Mouse (Mus musculus) urinary bladder, adult 18-20 months (tissue): ENCODE measurements around the gene Pip4k2c.
"Not testable (repeated sequence)": the region's sequence is repeated elsewhere in the genome, so short reads cannot be mapped to it uniquely, and the experiment has no call there.

Experiments used
- DNase-seq, 2 experiments: peaks; one replicate each; pipeline ENCODE4 v3.0.0; 2022; ENCODE audit warnings: low spot score in 2 of 2, mixed read lengths in 2 of 2

Pip4k2c gene

DNA sequence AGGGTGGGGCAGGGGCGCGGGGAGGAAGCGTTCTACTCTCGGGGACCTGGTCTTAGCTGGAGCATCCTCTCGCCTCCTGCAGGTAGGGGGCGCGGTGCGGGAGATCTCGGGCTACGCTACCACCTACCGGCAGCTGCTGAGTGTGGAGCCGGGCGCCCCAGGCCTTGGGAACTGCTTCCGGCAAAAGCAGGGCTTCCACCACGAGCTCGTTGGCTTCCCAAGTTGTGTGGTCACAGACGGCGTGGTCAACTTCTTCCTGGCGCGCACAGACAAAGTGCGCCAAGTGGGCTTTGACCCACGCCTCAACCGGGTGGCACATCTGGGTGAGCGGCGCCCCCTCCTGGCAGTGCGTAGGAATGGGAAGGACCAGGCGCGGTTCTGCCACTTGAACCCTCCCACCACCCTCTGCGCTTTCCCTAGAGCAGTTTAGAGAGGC is 40.5 kb downstream of the Pip4k2c start:
- DNase-seq: peak; percentile 46 to 78

DNA sequence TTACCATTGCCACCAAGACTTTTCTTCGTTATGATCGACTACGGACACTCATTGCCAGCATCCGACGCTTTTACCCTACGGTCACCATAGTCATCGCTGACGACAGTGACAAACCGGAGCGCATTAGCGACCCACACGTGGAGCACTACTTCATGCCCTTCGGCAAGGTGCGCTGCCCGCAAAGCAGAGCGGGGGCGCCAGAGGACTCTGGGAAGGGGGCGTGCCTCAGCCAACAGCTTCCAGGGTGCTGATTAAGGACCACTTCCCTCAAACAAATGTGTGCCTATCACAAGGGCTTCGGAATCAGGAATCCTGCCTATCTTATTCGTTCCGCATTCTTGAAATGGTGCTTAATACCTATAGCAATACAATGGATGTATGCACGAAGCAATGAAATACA is 41.4 kb downstream of the Pip4k2c start:
- DNase-seq: no peak

DNA sequence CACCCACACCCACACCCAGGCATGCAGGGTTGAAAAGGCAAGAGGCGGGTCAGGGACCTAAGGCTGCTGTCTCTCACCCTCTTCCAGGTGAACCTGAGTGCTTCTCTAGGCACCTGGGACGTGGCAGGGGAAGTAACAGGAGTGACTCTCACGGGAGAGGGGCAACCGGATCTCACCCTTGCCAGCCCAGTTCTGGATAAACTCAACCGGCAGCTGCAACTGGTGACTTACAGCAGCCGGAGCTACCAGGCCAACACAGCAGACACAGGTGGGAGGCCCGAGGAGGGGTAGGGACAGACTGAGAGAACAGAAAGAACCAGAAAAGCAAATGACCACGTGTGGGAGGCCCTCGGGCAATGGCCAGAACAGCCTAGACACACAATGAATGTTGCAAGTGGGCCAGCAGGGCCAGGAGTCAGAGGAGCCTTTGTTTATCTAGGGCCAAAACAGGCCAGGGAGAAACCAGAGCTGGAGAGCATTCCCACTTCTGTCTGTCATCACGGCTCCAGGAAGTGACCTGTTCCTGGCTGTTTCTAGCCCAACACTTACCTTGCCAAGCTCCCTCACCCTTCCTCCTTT is 43.7 kb downstream of the Pip4k2c start:
- peak in 1 of 2 experiments; percentile 30 for DNase-seq

DNA sequence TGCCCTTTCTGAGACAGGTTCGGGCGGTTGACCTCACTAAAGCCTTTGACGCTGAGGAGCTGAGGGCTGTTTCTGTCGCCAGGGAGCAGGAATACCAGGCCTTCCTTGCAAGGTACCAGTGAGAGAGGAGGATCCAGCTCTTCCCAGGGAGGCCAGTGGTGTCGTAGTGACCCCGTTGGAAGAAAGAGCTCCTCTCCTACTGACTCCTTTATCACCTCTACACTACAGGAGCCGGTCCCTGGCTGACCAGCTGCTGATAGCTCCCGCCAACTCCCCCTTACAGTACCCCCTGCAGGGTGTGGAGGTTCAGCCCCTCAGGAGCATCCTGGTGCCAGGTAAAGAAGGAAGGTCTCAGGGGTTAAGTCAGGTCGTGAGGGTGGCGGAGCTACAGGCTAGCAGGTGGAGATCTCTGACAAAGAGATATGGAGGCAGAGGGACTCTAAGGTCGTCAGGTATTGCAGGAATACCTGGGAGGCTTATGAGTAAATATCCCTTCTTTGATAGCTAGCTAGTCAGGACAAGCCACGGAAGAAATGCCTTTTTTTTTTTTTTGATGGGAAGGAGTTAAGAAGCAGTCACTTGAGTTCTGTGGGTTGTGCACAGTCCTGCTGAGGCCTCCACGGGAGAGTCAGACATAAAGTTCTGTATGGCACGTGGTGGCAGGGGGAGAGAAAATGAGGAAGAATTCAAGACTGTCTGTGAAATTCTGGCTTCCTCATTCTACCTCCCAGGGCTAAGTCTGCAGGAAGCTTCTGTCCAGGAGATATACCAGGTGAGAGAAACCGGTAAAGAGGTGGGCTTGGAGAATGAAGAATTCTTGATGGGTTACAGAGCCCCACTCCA is 44.4 kb downstream of the Pip4k2c start:
- no peak for DNase-seq

DNA sequence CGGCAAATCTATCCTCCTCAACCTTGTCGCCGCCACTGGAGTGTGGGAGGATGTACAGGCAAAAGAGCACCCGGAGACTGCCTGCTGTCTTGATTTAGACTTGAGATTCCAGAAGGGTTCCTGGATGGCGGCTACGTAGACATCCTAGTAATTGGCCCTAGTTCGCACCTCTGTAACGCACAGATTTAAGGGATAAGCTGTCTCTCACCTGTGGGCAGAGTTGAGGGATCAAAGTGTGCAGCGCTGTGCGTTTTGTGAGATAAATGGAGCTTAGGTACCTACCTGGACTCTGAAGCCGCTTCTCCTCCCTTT is 45.0 kb downstream of the Pip4k2c start:
- DNase-seq: no peak

DNA sequence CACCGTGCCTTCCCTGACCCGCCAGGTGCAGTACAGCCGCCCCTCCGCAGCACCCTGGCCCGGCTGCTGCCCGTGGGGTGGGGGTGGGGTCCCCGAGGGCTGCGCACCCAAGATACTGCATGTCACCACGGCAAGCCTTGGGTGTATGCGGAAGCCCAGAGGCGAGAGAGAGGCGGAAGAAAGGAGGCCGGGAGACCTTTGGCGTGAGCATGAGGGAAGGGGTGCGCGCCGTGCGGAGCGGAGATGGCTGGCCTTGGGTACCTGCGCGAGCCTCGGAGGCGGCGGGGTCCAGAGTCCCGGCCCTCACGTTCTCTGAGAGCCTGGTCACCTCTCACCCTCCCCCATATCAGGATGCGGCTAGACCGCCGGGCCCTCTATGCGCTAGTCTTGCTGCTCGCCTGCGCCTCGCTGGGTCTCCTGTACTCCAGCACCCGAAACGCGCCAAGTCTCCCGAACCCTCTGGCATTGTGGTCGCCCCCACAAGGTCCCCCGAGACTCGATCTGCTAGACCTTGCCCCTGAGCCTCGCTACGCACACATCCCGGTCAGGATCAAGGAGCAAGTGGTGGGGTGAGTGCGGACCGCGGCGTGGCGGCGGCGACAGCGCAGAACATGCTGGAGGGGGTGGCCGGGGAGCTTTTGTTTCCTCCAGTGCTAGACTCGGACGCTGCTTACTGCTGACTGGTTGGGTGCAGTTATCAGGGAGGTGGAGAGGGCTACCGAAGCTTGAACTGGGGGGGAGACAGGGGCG is 45.6 kb downstream of the Pip4k2c start:
- peak in 1 of 2 experiments; percentile 64 for DNase-seq

DNA sequence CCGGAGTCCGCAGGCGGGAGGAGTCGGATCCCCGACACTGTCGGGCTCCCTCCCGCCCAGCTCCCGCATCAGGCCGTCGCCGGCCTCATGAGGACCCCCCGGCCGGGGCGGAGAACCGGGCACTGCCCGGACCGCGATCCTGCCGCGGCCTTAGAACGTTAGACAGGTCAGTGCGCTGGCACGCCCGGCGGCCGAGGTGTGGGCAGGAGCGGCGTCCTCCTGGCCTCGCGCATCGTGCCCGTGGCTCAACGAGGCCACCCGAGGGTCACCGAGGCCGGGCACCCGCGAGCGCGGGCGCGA is 46.1 kb downstream of the Pip4k2c start:
- DNase-seq: no peak

DNA sequence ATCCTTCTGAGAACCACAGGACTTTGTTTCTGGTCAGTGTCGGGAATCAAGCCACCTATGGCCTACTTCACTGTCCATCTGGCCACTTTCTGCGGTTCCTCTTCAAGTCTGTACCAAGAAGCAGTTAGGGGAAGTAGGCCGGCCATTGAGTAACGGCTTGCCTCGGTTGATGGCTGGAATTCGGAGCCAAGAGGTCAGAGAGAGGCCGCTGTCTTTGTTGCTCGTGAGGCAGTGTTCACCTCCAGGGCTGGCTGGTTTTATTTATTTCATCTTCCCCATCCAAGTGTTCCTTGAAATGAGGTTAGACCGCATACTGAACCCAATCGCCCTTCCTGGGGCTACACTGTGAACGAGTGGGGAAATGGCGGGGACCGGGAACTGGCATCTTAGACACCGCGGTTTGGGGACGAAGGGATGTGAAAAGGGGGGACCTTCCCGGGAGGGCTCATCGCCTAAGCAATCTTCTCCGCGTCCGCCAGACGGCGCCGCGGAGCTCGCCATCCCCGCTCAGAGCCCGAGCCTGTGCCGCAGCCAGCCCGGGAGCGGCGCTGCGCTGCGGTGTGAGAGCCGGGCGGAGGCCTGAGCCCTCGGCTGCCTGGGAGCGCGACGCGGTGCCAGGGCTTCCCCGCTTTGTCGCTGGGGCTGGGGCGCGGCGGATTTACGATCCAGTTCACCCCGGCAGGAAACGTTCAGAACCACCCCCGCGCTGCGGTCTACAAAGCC is 46.6 kb downstream of the Pip4k2c start, which contains the start of gene B4galnt1:
Gene B4galnt1, plus strand, starts transcription at position 595 of the 723 bp plus-strand sequence.
- DNase-seq: peak; percentile 41 to 68

DNA sequence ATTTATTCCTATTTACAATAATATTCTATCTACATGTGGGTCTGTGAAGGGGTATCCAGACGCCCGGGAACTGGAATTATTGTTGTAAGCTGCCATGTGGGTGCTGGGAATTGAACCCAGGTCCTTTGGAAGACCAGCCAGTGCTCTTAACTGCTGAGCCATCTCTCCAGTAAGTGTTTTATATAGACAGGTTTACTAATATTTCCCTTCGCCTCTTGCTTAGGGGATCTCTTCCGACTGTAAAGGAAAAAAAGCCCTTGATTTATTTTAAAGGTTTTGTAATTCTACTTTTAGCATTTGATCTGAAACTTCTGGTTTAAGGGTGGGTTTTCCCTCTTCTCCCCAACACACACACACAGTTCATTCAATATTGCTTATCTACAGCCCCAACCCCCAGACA is 47.2 kb downstream of the Pip4k2c start:
- DNase-seq: no peak

DNA sequence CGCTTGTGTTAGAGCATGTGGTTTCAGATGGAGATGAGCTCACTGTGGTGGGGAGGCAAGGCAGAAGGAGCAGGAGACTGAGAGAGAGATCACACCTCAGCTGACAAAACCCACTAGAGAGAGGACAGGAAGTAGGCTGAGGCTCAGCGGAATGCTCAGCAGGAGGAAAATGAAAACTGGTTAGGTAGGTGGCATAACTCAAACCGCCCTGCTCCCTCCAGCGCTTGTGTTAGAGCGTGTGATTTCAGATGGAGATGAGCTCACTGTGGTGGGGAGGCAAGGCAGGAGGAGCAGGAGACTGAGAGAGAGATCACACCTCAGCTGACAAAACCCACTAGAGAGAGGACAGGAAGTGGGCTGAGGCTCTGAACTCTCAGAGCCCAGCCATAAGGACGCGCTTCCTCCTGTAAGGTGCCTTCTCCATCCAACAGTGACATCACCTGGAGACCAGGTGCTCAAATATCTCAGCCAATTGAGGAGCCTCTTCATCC is 48.6 kb downstream of the Pip4k2c start:
- not testable (repeated sequence) for DNase-seq

DNA sequence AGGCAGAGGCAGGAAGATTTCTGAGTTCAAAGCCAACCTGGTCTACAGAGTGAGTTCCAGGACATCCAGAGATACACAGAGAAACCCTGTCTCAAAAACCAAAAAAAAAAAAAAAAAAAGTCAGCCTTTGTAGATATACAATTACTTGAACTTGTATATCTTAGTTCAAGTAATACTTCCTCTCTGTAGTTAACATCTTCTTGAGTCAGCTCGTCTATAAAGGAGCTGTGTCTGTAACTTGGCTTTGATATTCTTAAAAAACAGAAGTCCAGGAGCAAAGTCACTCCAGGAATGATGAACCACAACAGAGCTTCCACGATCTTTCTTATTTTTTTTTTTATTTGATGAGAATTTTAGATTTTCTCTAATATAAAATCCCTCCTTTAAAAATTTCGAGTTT is 50.7 kb downstream of the Pip4k2c start:
- DNase-seq: no peak

DNA sequence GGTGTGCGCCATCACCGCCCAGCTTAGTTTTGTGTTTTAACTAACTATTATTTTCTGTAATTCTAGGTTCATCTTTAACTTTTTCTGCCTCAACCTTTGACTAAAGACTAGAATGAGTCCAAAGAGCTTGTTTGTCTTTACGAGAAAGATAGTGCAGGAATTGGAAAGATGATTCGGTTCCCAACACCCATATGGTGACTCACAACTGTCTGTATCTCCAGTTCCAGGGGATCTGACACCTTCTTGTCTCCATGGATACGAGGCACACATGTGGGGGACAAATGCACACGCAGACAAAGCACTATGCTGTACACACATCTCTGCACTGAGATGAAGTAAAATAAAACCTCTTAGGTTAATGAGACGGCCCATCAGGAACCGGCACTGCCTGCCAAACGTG is 51.3 kb downstream of the Pip4k2c start:
- DNase-seq: no peak

DNA sequence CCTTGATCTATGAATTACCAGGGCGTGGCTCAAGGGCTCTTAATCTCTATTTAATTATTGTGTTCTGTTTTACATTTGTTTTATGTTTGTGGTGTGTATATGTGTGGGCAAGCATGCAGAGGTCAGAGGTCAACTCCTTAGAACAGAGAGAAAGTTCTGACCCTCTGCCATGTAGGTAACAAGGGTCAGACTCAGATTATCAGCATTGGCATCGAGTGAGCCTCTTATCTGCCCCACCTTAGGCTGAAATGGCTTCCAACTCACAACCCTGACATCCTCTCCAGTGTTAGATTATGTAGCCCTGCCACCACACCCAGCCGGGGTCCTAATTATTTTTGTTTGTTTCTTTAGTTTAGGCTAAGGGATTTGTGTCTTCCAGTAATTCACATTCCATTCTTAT is 52.9 kb downstream of the Pip4k2c start:
- no peak for DNase-seq

DNA sequence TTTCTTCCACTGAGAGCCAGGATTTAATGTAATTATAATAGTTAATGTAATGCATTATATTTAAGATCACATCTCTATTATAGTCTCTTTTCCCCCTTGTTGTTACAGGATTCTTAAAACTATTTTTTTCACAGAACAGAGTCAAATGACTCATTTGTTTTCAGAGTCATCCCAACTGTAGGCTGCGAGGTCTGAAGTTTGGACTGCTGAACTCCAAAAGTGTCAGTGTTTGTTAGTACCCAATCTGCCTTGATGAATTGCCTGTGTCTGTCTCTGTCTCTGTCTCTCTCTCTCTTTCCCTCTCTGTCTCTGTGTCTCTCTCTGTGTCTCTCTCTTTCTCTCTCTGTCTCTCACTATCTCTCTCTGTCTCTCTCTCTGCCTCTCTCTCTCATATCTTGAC is 54.9 kb downstream of the Pip4k2c start:
- no peak for DNase-seq

DNA sequence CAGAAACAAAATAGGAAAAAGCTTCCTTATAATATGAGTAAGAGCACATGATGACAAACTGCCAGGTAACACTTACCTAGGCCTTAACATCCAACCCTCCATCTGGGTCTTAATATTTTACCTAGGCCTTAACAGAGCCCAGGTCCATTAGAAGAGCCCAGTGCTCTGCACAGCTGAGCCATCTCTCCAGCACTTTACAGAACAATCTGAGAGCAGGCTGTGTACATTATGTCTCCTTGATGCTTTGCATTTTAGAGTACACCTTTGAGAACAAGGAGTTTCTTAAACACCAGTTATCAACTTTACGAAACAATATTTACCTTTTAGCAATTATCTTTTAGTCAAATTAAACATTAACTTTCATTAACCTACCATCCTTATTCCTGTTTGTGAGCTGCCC is 55.3 kb downstream of the Pip4k2c start:
- no peak for DNase-seq

DNA sequence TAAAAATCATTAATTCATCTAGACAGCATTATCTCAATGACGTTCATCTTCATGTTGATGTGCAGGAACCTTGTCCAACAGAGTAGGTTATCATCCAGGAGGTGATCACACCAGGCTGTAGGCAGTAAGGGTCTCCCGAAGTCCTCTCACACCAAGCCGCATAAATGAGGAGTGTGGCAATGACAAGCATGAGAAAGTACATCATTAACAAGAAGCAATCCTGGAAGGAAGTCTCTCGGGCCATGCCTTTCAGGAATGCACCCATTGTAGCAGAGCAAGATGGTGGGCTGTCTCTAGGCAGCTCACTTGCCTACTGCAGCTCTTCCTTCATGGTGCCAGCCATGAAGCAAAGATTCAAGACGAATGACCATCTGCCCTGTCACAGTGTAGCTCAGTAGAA is 56.7 kb downstream of the Pip4k2c start:
- DNase-seq: no peak

DNA sequence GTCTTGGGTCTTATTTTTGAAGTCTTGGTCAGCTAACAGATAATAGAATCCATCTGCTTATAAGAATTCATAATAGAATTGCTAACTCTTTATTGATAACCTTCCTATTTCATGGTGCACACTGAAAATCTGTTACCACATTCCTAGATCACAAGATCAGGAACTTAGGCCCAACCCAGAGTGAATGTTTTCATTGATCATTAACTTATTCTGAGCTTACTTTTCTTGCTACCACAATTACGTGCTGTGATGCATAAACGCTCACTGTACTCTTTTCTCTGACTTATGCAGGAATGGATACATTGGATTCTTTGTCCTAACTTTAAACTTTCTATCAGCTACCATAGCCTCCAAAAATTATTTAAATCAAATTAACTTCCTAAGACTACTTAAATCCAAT is 57.1 kb downstream of the Pip4k2c start:
- DNase-seq: no peak

DNA sequence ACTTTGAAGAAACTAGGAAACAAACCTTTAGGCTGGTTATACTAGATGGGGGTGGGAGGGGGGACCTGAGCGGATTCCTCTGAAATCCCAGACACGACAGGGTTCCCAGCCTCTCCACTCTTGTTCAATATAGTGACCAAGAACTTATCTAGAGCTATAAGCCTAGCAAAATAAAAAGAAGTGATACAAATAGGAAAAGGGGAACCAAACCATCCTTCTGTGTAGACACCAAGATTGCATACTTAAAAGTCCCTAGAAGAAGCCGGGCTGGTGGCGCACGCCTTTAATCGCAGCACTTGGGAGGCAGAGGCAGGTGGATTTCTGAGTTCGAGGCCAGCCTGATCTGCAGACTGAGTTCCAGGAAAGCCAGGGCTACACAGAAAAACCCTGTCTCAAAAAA is 58.1 kb downstream of the Pip4k2c start:
- DNase-seq: no peak

DNA sequence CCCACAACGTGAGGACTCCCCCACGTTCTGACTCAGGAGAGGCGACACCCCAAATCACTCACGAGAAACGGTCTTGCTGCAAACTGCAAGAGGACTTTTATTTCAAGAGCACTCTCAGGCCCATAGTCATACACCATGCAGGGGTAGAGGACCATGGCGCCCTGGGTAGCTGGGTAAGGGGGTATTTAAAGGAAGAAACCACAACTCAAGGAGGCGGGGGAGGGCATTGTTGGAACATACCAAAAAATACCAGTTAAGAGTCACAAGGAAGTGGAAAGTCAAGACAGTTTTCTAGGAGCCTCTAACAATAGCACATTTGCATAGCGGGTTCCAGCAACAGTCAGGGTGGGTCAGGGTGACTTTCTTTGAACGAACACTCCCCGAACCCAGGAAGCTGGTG is 58.8 kb downstream of the Pip4k2c start:
- DNase-seq: not testable (repeated sequence)

DNA sequence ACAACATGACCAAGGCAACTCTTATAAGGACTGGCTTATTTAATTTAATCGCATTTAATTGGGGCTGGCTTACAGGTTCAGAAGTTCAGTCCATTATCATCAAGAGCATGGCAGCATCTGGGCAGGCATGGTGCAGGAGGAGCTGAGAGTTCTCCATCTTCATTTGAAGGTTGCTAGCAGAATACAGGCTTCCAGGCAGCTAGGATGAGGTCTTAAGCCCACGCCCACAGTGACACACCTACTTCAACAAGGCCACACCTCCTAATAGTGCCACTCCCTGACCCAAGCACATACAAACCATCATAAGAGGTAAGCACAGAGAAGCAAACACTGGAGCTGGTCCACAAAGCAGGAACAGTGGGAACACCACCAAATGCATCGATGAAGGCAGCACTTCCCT is 60.2 kb downstream of the Pip4k2c start:
- DNase-seq: not testable (repeated sequence)

DNA sequence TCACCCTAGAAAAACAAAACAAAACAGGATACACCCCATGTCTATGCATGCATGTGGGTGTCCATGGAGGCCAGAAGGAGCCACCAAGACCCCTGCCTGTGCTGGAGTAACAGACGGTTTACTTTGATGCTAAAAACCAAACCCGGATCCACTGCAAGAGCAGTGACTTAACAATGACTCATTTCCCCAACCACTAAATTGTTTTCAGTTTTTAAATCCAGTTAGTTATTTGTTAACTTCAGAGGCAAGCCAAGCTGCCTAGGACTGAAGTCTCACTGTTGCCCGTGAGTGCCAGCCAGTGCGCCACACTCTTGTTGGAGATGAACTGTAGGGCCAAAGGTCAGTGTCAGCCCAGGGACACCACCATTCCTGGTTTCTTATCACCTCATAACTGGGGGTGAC is 60.9 kb downstream of the Pip4k2c start:
- no peak for DNase-seq

DNA sequence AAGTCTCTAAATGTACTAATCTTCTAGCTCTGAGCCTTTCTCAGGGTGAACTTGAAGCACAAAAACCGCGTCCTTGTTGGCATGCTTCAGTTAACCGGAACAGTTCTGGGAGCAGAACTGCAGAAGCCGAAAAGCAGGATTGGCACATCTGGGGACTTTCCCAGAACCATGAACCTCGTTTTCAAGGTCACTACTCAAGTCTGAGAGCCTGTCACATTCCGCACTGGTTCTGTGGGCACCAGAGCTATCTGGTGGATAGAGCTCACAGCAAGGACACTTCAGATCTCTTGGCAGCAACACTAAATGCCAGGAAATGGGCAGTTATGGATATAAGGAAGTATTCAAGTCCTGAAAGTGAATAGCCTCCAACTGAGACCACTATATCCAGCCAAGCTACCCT is 64.2 kb downstream of the Pip4k2c start:
- DNase-seq: no peak
